Mouse (Mus musculus) small intestine, adult 2 months (tissue): ENCODE data around the gene Ppp2r1b. TPM values are rescaled to one million over a fixed set of nuclear protein-coding genes. Genes with fewer than 3 reads are reported as not detected.
"Not testable (repeated sequence)": the region's sequence is repeated elsewhere in the genome, so short reads cannot be mapped to it uniquely, and the experiment has no call there.

ENCODE experiments used
- H3K27ac ChIP-seq: fragments of 200-500 bp; 2 replicates; pipeline ENCODE4 v1.5.1; 2012; ENCODE audit warnings: low read depth, low read length, control low read depth, inconsistent platforms; ENCODE audit not compliant: insufficient read depth
- H3K27me3 ChIP-seq: fragments of 200-500 bp; 2 replicates; pipeline ENCODE4 v1.6.1; 2012; ENCODE audit warnings: mild to moderate bottlenecking, moderate library complexity, low read length, inconsistent platforms; ENCODE audit not compliant: control insufficient read depth, insufficient read depth
- H3K36me3 ChIP-seq: fragments of 200-500 bp; 2 replicates; pipeline ENCODE4 v1.6.1; 2012; ENCODE audit warnings: mild to moderate bottlenecking, low read length, control low read depth, inconsistent platforms; ENCODE audit not compliant: control insufficient read depth, insufficient read depth
- H3K4me1 ChIP-seq: fragments of 200-500 bp; 2 replicates; pipeline ENCODE4 v1.6.1; 2012; ENCODE audit warnings: low read length, inconsistent platforms, mixed read lengths; ENCODE audit not compliant: control insufficient read depth, insufficient read depth, insufficient read length
- H3K4me3 ChIP-seq: fragments of 200-500 bp; 2 replicates; pipeline ENCODE4 v1.5.1; 2012; ENCODE audit warnings: low read depth, mild to moderate bottlenecking, control low read depth, inconsistent platforms, low read length, moderate library complexity
- CTCF ChIP-seq: fragments of 200-500 bp; IDR thresholded peaks from 2 replicates; pipeline ENCODE4 v1.5.1; 2012; ENCODE audit warnings: low read depth, mild to moderate bottlenecking, control low read depth, inconsistent platforms, low read length, moderate library complexity, mixed read lengths; ENCODE audit not compliant: insufficient replicate concordance, insufficient read length; ENCODE audit errors: extremely low read depth
- POLR2A ChIP-seq: fragments of 200-500 bp; IDR thresholded peaks from 2 replicates; pipeline ENCODE4 v1.6.1; 2012; ENCODE audit warnings: low read depth, mild to moderate bottlenecking, control low read depth, inconsistent platforms, low read length, moderate library complexity
- WGBS: fragments of 180-500 bp; shearing (Covaris S2); methylation state at CpG from one replicate; pipeline ENCODE4 v1.1.7; 2018; 5-methylcytosine and 5-hydroxymethylcytosine counted together
- polyA plus RNA-seq: library from polyadenylated mRNA; depleted of rRNA; stranded (reverse); fragments of >200 nt; gene quantifications from 2 replicates; pipeline ENCODE4 v1.2.3, GENCODE M21; 2012

Gene Ppp2r1b
- polyA plus RNA-seq, 1 experiment, result 1.9 TPM

DNA sequence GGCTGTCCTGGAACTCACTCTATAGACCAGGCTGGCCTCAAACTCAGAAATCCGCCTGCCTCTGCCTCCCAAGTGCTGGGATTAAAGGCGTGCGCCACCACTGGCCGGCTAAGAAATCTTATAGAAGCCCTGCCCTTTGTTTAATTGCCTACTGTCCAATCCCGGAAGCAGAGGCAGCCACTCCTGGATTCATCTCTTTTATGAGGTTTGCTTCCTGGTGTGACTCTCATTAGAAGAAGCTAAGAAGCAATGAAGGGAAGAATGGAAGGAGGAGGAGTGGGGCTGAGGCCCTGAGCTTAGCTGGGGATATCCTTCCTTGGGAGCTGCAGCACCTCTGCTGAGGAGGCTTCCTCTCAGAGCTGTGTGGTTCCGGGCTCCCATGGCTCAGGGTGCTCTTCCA lies 23.4 kb upstream of the Ppp2r1b start:
- Histone ChIP-seq H3K27ac (no peak overlapping the region), H3K4me3 (no peak overlapping the region), H3K36me3 (peaks cover 21% of the 10 kb centered on the region), H3K27me3 (no peaks in the 10 kb centered on the region), H3K4me1 (no peaks in the 10 kb centered on the region)
- 75% methylated on average over 6 of the region's 6 CpGs for WGBS
- no peak for TF ChIP-seq CTCF
- TF ChIP-seq POLR2A, result no peak

DNA sequence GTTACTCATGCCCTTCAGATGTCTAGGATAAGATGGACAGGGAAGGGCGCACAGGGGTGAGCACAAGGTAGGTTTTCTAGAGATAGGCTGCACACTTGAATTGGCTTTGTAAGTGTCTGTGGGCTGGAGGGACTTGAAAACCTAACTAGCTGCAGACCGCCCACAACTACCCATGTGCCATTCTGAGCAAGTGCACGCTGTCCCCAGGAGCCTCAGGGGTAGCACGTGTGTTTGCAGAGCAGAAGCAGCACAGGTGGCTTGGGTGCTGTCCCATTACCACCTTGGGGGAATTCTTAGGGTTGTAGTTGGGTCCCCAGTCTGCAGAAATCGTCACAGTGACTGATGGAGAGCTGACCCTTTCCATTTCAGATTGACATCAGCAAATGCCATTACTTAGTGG lies 22.9 kb upstream of the Ppp2r1b start:
- Histone ChIP-seq H3K36me3 (peaks cover 19% of the 10 kb centered on the region), H3K27ac (no peak overlapping the region), H3K4me1 (no peaks in the 10 kb centered on the region), H3K27me3 (no peaks in the 10 kb centered on the region), H3K4me3 (no peak overlapping the region)
- TF ChIP-seq POLR2A, result no peak
- no peak for TF ChIP-seq CTCF
- WGBS, result 96% methylated on average over 5 of the region's 5 CpGs

DNA sequence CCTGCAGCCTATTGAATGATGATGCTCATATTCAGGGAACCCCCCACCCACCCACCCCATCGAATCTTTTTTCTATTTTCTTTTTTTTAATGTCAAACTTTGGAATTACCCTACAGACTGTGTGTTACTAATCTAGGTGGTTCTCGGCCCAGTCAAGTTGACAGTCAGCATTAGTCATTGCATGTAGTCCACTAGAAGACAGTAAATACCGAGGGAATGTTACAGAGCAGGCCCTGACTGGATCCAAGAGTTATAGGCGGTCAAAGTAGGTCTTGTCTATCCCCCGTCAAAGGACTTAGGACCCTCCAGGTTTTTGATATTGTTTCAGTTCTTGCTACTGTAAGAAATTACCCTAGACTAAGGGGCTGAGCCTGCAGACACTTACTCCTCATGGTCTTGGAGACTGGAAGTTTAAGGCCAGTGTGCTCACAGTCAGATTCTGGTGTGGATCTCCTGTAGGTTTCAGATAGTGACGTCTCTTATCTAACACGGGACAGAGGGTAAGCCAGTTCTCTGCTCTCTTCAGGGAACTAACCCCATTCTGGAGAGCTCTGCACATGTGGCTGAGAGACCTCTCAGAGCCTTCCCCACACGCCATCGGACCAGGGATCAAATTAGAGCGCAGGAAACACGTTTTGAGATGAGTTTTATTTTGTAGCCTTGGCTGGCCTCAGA lies 21.2 kb upstream of the Ppp2r1b start:
- Histone ChIP-seq H3K4me3 (no peak overlapping the region), H3K27ac (no peak overlapping the region), H3K36me3 (peaks cover 23% of the 10 kb centered on the region), H3K27me3 (no peaks in the 10 kb centered on the region), H3K4me1 (no peaks in the 10 kb centered on the region)
- WGBS, result 86% methylated on average over 11 of the region's 11 CpGs
- no peak for TF ChIP-seq POLR2A
- no peak for TF ChIP-seq CTCF

DNA sequence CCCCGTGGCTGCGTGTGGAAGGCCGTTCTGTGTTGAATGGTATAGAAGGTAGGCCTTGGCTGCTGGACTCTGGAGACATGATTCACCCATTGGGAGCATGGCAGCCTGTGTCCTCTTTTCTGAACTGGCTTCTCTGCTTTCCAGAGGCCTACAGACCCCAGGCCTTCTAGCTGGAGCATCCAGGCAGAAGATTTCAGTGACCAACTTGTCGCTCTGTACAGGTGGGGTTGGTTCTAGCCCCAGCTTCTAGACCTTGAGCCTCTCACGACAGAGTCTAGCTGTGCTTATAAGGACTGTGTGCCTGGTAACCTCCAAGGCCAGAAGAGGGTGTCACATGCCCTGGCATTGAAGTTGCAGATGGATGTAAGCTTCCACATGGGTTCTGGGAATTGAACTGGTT lies 13.6 kb upstream of the Ppp2r1b start:
- 93% methylated on average over 5 of the region's 5 CpGs for WGBS
- Histone ChIP-seq H3K4me1 (no peaks in the 10 kb centered on the region), H3K27ac (no peak overlapping the region), H3K4me3 (no peak overlapping the region), H3K36me3 (peaks cover 8% of the 10 kb centered on the region; the same call in 1 of the 2 replicates), H3K27me3 (no peaks in the 10 kb centered on the region)
- TF ChIP-seq CTCF, result no peak
- no peak for TF ChIP-seq POLR2A

DNA sequence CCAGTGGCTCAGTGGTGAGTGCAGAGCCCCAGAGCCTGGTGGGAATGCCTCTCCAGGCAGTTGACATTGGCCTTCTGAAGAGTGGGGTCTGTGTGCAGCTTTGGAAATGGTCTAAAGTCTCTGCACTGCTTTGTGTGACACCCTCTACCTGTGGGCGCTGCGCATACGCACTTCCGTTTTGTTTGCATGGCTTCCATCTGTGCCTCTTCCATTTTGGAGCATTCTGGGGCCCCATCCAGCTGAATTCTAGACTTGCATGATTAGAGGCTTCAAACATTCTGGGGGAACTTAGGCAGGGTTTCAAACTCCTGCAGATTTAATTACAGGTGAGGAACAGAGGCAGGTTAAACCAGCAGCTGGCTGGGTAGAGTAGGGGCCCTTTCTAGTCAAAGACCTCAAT lies 12.9 kb upstream of the Ppp2r1b start:
- H3K27me3 ChIP-seq, result no peaks in the 10 kb centered on the region
- H3K27ac ChIP-seq, result no peak overlapping the region
- H3K4me1 ChIP-seq, result no peaks in the 10 kb centered on the region
- no peak overlapping the region for H3K4me3 ChIP-seq
- TF ChIP-seq CTCF (no peak), POLR2A (no peak)
- WGBS, result 99% methylated on average over 4 of the region's 4 CpGs
- peaks cover 7% of the 10 kb centered on the region; the same call in 1 of the 2 replicates for H3K36me3 ChIP-seq

DNA sequence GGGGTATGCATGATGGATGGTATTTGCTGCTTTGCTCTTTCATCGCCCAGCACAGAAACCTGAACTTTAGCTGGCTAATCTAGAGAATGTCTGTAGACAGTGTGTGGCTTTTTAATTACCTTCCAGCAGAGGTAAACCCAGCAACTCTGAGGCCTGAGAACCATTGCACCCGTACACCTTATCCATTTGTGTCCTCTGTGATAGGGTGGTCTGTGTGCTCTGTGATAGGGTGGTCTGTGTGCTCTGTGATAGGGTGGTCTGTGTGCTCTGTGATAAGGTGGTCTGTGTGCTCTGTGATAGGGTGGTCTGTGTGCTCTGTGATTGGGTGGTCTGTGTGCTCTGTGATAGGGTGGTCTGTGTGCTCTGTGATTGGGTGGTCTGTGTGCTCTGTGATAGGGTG lies 12.5 kb upstream of the Ppp2r1b start:
- H3K4me1 ChIP-seq, H3K4me3 ChIP-seq, H3K27ac ChIP-seq, H3K36me3 ChIP-seq, H3K27me3 ChIP-seq: not testable (repeated sequence)
- 90% methylated on average over 2 of the region's 2 CpGs for WGBS

DNA sequence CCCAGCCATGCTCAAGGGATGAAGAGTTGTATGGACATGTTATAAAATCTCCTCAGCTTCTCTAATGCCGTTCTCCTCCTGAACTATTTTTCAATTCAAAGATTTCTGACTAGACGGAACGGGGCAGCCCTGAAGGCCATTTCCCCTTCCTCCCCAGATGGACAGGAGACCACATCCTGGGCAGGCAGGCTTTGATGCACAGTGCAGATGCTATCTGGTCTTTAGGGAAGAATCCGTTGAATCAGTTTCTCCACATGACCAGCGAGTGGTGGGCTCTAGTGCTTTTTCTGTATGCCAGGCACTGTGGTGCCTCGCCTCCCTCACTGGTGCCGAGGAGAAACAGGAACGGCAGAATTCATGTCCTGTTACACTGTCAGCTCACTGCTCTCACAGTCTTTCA lies 11.3 kb upstream of the Ppp2r1b start:
- 79% methylated on average over 8 of the region's 8 CpGs for WGBS

More for the DNA sequence above, 11.3 kb upstream of the Ppp2r1b start:
- TF ChIP-seq CTCF, result no peak
- no peak for TF ChIP-seq POLR2A
- H3K4me1 ChIP-seq, result no peaks in the 10 kb centered on the region
- H3K4me3 ChIP-seq, result no peak overlapping the region
- no peaks in the 10 kb centered on the region for H3K27me3 ChIP-seq
- H3K36me3 ChIP-seq, result peaks cover 5% of the 10 kb centered on the region; the same call in 1 of the 2 replicates
- no peak overlapping the region for H3K27ac ChIP-seq
